Mouse (Mus musculus) bone marrow, adult 2 months (tissue): ENCODE measurements around the gene Acox3.

Experiments
- CTCF ChIP-seq: fragments of 200-500 bp; IDR thresholded peaks from 2 replicates; pipeline ENCODE4 v1.5.1; 2011; ENCODE audit warnings: low read length, control low read depth; ENCODE audit not compliant: control insufficient read depth, insufficient read depth
- POLR2A ChIP-seq: fragments of 200-500 bp; IDR thresholded peaks from 2 replicates; pipeline ENCODE4 v1.6.1; 2011; ENCODE audit warnings: low read depth, mild to moderate bottlenecking, control low read depth, low read length, borderline replicate concordance; ENCODE audit not compliant: control insufficient read depth

DNA sequence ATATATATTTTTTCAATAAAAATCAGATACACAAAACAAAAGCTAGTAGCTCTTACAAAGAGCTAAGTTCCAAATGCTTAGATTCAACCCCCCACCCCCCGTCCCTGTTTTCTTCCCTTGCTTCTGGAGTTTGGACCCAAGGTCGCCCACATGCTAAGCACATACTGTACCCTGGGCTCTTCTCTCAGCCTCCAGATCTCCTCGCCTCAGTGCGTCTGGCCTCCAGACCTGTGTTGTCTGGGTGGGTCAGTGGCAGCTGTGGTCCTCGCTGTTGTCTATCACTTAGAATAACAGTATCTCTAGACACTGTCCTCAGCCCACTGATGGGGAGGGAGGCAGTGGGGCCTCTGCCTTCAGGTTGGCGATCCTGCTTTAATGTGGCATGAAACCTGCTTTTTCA, 10.4 kb downstream of the Acox3 start:
- TF ChIP-seq CTCF (no peak), POLR2A (no peak)
